Mouse (Mus musculus): Measurements from ENCODE around the gene Klhl20.
A peak's percentile ranks its signal among the peaks of the same experiment; 100 is the strongest.

Klhl20 gene

GRCm38 (mm10) chr1:161071272-161071620, 60.1 kb downstream of the Klhl20 start:
- DNase-seq (ENCODE audit: low read depth), result no peak

- DNase-seq (ENCODE audit: low read depth), result peak; percentile 93
These were observed 60.7 kb downstream of the Klhl20 start, which contains the start of the genes Dars2 and Cenpl for GRCm38 (mm10) chr1:161070352-161071271. TSS of gene Dars2 (minus strand) at chr1:161070658. TSS of gene Cenpl (plus strand) at chr1:161070713.

- DNase-seq (ENCODE audit: low read depth), result no peak
These were observed 68.0 kb downstream of the Klhl20 start for GRCm38 (mm10) chr1:161063351-161063750.

DNA sequence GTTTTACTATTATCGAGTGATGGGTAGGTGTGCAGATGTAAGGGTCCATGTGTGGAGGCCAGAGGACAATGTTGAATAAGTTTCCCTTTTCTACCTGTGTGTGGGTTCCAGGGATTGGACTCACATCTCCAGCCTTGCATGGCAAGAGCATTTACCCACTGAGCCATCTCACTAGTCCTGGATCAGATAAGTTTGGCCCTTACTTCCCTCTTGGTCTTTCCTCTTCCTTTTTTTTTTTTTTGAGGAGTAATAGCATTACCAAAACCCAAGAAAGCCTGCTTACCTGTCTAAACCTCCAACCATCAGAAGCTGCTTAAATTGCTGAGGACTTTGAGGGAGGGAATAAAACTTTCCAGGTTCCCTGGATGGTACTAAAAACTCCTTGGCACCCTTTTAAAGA, 74.1 kb downstream of the Klhl20 start:
- no peak for DNase-seq (ENCODE audit: low read depth)

DNA sequence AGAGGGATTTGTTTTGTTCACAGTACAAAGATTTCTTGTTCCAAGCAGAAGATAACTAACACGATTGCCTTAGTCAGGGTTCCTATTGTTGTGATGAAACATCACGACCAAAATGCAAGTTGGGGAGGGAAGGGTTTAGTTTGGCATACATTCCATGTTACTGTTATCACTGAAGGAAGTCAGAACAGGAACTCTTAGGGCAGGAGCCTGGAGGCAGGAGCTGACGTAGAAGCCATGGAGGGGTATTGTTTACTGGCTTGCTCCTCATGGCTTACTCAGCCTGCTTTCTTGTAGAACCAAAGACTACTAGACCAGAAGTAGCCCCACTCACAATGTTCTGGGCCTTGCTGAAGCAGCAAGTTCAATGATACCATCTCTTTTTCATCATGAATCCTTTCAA, 84.3 kb downstream of the Klhl20 start:
- no peak for DNase-seq (ENCODE audit: low read depth)

DNA sequence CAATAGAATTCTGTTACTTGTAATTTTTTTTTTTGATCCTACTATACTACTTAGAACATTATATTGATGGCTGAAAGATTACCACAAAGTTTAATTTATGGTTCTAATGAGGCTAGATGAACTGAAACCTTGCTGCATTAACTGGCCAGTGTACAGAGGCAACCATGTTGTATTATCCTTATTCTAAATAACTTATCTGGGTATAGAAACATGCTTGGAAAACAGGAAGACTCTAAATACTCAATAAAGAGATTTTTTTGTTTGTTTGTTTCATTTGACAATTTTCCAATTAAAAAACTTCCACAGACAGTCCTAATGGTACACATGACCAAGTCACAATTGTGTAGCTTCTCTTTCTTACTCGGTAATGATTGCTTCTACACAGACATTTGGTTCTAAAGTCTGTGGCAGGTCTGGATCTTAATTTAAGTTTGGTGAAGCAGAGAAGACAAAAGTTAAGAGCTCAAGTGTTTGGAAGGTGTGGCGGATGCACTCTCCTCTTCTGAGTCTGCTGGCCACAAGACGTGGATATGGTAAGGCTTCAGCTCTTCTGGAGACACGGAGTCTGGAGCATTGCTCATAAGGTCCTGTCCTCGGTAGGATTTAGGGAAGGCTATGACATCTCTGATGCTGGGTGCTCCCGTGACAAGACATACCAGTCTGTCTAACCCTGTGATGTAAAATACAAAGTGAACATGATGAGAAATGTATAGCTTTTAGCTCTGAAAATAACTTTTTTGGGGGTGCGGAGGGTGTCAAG, 89.9 kb downstream of the Klhl20 start:
- DNase-seq (ENCODE audit: low read depth), result no peak

GRCm38 (mm10) chr1:161040855-161041254, 90.5 kb downstream of the Klhl20 start:
- DNase-seq (ENCODE audit: low read depth), result no peak

DNA sequence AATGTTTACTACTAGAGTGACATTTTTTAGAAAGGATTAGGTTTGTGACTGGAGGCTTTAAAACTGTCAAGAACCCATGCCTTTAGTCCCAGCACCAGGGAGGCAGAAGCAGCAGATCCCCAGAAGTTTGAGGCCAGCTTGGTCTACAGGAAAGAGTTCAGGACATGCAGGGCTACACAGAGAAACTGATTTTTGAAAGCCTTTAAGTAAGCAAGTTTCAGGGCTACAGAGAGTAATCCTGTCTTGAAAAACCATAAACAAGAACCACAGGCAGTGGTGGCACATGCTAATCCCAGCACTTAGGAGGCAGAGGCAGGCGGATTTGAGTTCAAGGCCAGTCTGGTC, 90.9 kb downstream of the Klhl20 start:
- no peak for DNase-seq (ENCODE audit: low read depth)

GRCm38 (mm10) chr1:161039741-161040425, 91.4 kb downstream of the Klhl20 start:
- DNase-seq (ENCODE audit: low read depth), result no peak

DNA sequence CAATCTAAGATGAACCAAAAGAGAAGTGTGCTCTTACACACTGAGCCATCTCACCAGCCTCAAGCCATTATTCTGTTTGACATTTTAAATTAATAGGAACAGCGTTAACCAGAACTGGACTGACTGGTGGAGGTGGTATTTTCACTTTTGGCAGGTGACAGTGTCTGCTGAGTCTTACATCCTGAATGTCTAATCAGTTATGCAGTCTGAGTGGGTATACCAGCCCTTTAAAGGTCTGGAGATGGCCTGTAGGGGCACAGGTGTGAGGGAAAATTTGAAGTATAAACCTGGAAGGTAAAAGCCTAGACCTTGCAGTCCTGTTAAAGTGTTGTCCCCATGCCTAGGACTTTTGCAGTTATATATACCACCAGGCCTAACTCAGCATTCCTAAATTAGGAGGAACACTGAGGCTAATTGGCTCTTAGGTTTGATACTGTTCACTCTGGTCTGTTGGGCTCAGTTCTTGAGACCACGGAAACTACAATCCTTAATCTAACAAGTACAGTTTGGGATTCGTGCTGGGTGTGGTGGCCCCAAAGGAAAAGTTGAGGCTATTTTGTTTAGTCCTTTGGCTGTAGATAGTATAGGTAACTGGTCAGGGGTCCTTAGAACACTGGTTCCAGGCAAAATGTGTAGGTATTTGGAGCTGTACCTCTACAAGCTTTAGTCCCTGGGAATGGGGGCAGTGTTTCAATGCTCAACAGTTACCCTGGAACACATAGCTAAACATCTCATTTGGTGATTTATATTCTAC, 92.2 kb downstream of the Klhl20 start:
- no peak for DNase-seq (ENCODE audit: low read depth)
